Mouse (Mus musculus) heart, adult 2 months (tissue): ENCODE measurements around the gene Gm28051. TPM values are rescaled to one million over a fixed set of nuclear protein-coding genes. Genes with fewer than 3 reads are reported as not detected.

Experiments
- DNase-seq, 2 experiments: peaks; one replicate each; pipeline ENCODE4 v3.0.0; 2021
- H3K27ac ChIP-seq: fragments of 200-600 bp; 2 replicates; pipeline ENCODE4 v1.8.1; 2022
- H3K27me3 ChIP-seq: fragments of 200-500 bp; 2 replicates; pipeline ENCODE4 v1.6.1; 2012; ENCODE audit warnings: mild to moderate bottlenecking, low read length, inconsistent platforms, mixed read lengths; ENCODE audit not compliant: control insufficient read depth, insufficient read depth
- H3K36me3 ChIP-seq: fragments of 200-500 bp; 2 replicates; pipeline ENCODE4 v1.6.1; 2012; ENCODE audit warnings: low read length, inconsistent platforms; ENCODE audit not compliant: control insufficient read depth, insufficient read depth
- H3K4me1 ChIP-seq: fragments of 200-500 bp; 2 replicates; pipeline ENCODE4 v1.6.1; 2011; ENCODE audit warnings: low read length; ENCODE audit not compliant: control insufficient read depth, insufficient read depth
- H3K4me3 ChIP-seq: fragments of 200-600 bp; 2 replicates; pipeline ENCODE4 v1.8.1; 2022
- H3K79me2 ChIP-seq: fragments of 200-500 bp; replicated peaks from 2 replicates; pipeline ENCODE4 v1.6.1; 2012; ENCODE audit warnings: mild to moderate bottlenecking, inconsistent platforms, low read length, moderate library complexity, mixed read lengths; ENCODE audit not compliant: control insufficient read depth, insufficient read depth
- H3K9ac ChIP-seq: fragments of 200-500 bp; 2 replicates; pipeline ENCODE4 v1.6.1; 2012; ENCODE audit warnings: low read depth, mild to moderate bottlenecking, control low read depth, inconsistent platforms, low read length, mixed read lengths
- CTCF ChIP-seq: fragments of 200-600 bp; IDR thresholded peaks from 2 replicates; pipeline ENCODE4 v1.8.1; 2022; ENCODE audit warnings: antibody characterized with exemption, mild to moderate bottlenecking, moderate library complexity
- EP300 ChIP-seq: fragments of 200-500 bp; IDR thresholded peaks from 2 replicates; pipeline ENCODE4 v1.6.1; 2011; ENCODE audit warnings: low read depth, low read length, control low read depth; ENCODE audit not compliant: insufficient read depth
- POLR2A ChIP-seq: fragments of 200-500 bp; IDR thresholded peaks from 2 replicates; pipeline ENCODE4 v1.6.1; 2011; ENCODE audit warnings: mild to moderate bottlenecking, low read depth, low read length, control low read depth; ENCODE audit not compliant: insufficient read depth
- WGBS: fragments of 180-500 bp; shearing (Covaris S2); methylation state at CpG from one replicate; pipeline ENCODE4 v1.1.7; 2018; 5-methylcytosine and 5-hydroxymethylcytosine counted together
- intact Hi-C: fragments of 180-260 bp; cut with DNase I; formaldehyde crosslinking; loops from one replicate; pipeline ENCODE4 v1.15.1; 2025
- polyA plus RNA-seq: library from polyadenylated mRNA; depleted of rRNA; stranded (reverse); fragments of >200 nt; gene quantifications from 2 replicates; pipeline ENCODE4 v1.2.3, GENCODE M21; 2012
- total RNA-seq, 2 experiments: library from RNA; stranded (reverse); gene quantifications; 2 replicates each; pipeline ENCODE4 v1.2.3; 2021

Gm28051 gene
- total and polyA plus RNA-seq, 3 experiments, result not detected

- intact Hi-C loops, result no loop called here
- Histone ChIP-seq H3K4me3 (no peak overlapping the region), H3K27ac (no peak overlapping the region), H3K79me2 (no peaks in the 10 kb centered on the region), H3K4me1 (no peaks in the 10 kb centered on the region), H3K36me3 (no peaks in the 10 kb centered on the region), H3K9ac (no peak overlapping the region), H3K27me3 (no peaks in the 10 kb centered on the region)
- TF ChIP-seq POLR2A (no peak), EP300 (no peak), CTCF (no peak)
- peak in 1 of 2 experiments; percentile 40 for DNase-seq
- 50% methylated on average over 26 of the region's 26 CpGs for WGBS
These were observed 27.4 kb downstream of the Gm28051 start for GRCm38 (mm10) chr12:102729855-102730797.

GRCm38 (mm10) chr12:102725761-102726175 lies 31.8 kb downstream of the Gm28051 start:
- no peaks in the 10 kb centered on the region for H3K4me1 ChIP-seq
- no peak overlapping the region for H3K4me3 ChIP-seq
- WGBS, result 56% methylated on average over 7 of the region's 7 CpGs
- H3K36me3 ChIP-seq, result no peaks in the 10 kb centered on the region
- H3K27ac ChIP-seq, result no peak overlapping the region
- H3K27me3 ChIP-seq, result no peaks in the 10 kb centered on the region
- intact Hi-C loops, result no loop called here
- TF ChIP-seq POLR2A, result no peak
- TF ChIP-seq EP300, result no peak
- no peak for TF ChIP-seq CTCF
- H3K9ac ChIP-seq, result no peak overlapping the region
- DNase-seq, result no peak
- no peaks in the 10 kb centered on the region for H3K79me2 ChIP-seq

GRCm38 (mm10) chr12:102725146-102725545 lies 32.4 kb downstream of the Gm28051 start:
- Histone ChIP-seq H3K27me3 (no peaks in the 10 kb centered on the region), H3K36me3 (no peaks in the 10 kb centered on the region), H3K9ac (no peak overlapping the region), H3K79me2 (no peaks in the 10 kb centered on the region), H3K4me1 (no peaks in the 10 kb centered on the region), H3K4me3 (no peak overlapping the region), H3K27ac (no peak overlapping the region)
- 87% methylated on average over 6 of the region's 6 CpGs for WGBS
- DNase-seq, result no peak
- intact Hi-C loops, result no loop called here
- TF ChIP-seq POLR2A (no peak), EP300 (no peak), CTCF (no peak)

DNA sequence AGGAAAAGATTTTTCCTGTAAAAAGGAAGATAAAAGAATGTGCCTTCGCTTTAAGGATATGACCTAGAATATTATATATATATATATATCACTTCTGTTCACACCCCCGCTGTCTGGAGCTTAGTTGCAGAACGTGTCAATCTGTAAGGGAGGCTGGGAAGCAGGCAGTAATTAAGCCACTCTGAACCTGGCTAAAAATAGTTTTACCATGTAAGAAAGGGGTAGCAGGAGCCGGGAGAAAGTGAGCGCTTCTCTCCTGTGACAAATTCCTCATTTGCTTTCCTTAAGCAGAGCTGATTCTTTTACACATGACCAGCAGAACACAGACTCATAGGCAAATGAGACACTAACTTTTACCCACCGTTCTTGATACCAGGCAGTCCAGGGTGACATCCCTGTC lies 33.7 kb downstream of the Gm28051 start:
- intact Hi-C loops, result no loop called here
- 36% methylated on average over 6 of the region's 6 CpGs for WGBS
- Histone ChIP-seq H3K27ac (no peak overlapping the region), H3K9ac (no peak overlapping the region), H3K4me3 (no peak overlapping the region), H3K27me3 (no peaks in the 10 kb centered on the region), H3K4me1 (no peaks in the 10 kb centered on the region), H3K79me2 (no peaks in the 10 kb centered on the region), H3K36me3 (no peaks in the 10 kb centered on the region)
- TF ChIP-seq POLR2A (no peak), EP300 (no peak), CTCF (no peak)
- no peak for DNase-seq

GRCm38 (mm10) chr12:102722966-102723365 lies 34.6 kb downstream of the Gm28051 start:
- no peak for DNase-seq
- no peak overlapping the region for H3K4me3 ChIP-seq
- intact Hi-C loops, result no loop called here
- no peaks in the 10 kb centered on the region for H3K4me1 ChIP-seq
- H3K79me2 ChIP-seq, result no peaks in the 10 kb centered on the region
- no peaks in the 10 kb centered on the region for H3K36me3 ChIP-seq
- WGBS, result 89% methylated on average over 8 of the region's 8 CpGs
- no peaks in the 10 kb centered on the region for H3K27me3 ChIP-seq
- H3K27ac ChIP-seq, result no peak overlapping the region
- no peak for TF ChIP-seq EP300
- TF ChIP-seq CTCF, result no peak
- no peak for TF ChIP-seq POLR2A
- no peak overlapping the region for H3K9ac ChIP-seq

DNA sequence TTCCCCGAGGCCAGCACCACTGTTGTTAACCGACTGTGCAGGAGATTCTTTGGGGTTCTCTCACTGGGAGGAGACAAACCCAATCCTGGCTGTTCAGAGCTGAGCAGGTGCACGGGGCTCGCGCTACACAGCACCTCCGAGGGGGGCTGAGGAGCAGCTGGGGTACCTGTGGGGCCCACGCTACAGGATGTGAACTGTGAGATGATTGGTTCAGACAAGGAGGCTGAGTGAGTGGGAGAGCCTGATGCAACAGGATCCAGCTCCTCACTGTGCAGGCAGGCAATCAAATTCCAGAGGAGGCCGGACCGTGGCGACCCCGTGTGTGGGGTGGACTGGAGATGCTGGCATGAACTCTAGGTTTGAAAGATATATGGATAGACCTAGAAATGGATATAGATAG lies 35.1 kb downstream of the Gm28051 start:
- H3K27ac ChIP-seq, result no peak overlapping the region
- DNase-seq, result no peak
- TF ChIP-seq POLR2A (no peak), CTCF (no peak), EP300 (no peak)
- H3K4me3 ChIP-seq, result no peak overlapping the region
- no peaks in the 10 kb centered on the region for H3K27me3 ChIP-seq
- H3K9ac ChIP-seq, result no peak overlapping the region
- intact Hi-C loops, result no loop called here
- no peaks in the 10 kb centered on the region for H3K79me2 ChIP-seq
- 71% methylated on average over 11 of the region's 11 CpGs for WGBS
- H3K36me3 ChIP-seq, result no peaks in the 10 kb centered on the region
- no peaks in the 10 kb centered on the region for H3K4me1 ChIP-seq
